Mouse (Mus musculus) layer of hippocampus, adult 8-10 months (tissue): ENCODE results near the gene Fcgr3. TPM values are rescaled to one million over a fixed set of nuclear protein-coding genes. Genes with fewer than 3 reads are reported as not detected.
A peak's percentile ranks its signal among the peaks of the same experiment; 100 is the strongest.

ENCODE experiments used
- DNase-seq, 2 experiments: peaks; one replicate each; pipeline ENCODE4 v3.0.0; 2022; ENCODE audit warnings: low spot score in 2 of 2
- total RNA-seq, 4 experiments: library from RNA; stranded (reverse); gene quantifications; 2 replicates each; pipeline ENCODE4 v1.2.4; 2022

Fcgr3 gene
- total RNA-seq, 4 experiments from 2014 or later: 10.6 to 67.7 (median 34.1) TPM

DNA sequence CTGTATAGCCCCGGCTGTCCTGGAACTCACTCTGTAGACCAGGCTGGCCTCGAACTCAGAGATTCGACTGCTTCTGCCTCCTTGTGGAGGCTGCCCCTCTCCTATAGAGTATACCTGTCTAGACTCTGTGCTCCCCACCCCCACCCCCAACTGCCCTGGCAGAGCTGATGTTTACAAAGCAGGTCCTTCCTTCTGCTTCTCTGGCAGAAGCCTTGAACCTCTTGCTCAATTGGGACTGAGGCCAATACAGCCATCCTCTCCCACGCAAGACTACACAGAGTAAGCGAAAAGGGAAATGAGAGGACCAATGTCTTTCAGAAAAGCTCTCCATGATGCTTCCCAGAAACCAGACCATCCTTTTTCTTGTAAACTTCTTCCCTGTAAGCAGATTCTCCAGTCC, 7.5 kb downstream of the Fcgr3 start:
- no peak for DNase-seq

- DNase-seq: no peak
Observed at GRCm38 (mm10) chr1:171053305-171053704, 11.4 kb downstream of the Fcgr3 start.

GRCm38 (mm10) chr1:171050774-171051173, 14.0 kb downstream of the Fcgr3 start:
- DNase-seq: no peak

DNA sequence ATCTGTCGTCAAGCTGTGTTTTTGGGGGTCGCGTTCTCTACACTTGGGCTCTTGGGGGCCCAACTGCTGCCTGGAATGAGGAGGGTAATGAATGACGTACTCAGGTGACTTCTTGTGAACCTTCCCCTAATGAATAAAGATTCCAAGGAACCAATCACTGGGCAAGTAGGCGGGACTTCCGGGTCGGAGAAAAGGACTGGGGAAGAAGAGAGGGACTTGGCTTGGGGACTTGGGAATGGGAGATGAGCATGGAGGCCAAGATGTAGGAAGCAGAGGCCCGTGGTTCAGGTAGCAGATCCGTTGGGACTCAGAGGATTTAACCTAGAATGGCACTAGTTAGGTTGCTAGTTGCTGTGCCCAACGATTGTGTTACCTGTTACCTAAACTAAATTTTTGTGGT, 15.5 kb downstream of the Fcgr3 start:
- DNase-seq: no peak

DNA sequence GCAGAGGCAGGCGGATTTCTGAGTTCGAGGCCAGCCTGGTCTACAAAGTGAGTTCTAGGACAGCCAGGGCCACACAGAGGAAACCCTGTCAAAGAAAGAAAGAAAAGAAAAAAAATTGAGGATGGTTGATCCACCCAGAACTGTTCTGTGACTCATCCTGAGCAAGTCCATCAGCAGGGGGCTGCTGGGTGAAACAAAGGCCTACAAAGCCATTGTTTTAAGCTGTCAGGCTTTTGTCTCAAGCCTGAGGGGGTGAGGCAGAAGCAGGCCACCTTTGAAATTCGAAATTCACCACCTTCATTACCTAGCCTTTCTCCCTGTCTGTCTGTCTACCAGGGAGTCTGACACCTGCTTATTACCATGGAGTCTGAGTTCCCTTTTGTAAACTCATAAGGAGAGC, 18.2 kb downstream of the Fcgr3 start:
- DNase-seq: no peak

GRCm38 (mm10) chr1:171045079-171045465, 19.7 kb downstream of the Fcgr3 start:
- no peak for DNase-seq

DNA sequence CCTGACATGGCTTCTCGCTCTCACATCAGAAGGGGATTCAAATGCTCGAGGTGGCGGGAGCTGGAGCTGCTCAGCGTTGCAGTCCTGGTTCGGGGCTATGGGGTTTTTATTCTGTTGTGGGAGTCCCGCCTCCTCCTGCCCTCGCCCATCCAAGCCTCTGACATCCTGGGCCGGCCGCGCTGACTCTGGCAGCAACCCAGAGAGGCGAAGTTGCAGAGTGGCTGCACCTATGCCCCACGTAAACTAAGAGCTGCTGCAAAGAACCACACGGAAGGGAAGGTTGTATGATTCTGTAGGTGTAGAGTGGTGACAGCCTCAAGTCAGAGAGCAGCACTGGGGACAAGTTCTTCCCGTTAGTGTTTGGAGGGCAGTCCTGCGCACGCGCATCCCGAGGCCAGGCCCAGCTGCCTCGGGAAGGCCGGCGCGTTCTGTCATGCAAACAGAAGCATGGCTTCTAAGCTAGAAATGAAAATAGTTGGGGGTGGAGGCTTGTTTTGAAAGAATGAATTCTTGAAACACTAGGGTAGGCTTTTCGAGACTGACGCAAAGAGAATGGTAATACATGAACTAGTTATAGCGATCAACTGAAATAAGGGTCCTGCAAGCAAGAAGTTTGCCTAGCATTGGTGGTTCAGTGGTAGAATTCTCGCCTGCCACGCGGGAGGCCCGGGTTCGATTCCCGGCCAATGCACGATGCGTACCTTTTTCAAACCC, 20.2 kb downstream of the Fcgr3 start:
- DNase-seq: peak; percentile 76 to 86

DNA sequence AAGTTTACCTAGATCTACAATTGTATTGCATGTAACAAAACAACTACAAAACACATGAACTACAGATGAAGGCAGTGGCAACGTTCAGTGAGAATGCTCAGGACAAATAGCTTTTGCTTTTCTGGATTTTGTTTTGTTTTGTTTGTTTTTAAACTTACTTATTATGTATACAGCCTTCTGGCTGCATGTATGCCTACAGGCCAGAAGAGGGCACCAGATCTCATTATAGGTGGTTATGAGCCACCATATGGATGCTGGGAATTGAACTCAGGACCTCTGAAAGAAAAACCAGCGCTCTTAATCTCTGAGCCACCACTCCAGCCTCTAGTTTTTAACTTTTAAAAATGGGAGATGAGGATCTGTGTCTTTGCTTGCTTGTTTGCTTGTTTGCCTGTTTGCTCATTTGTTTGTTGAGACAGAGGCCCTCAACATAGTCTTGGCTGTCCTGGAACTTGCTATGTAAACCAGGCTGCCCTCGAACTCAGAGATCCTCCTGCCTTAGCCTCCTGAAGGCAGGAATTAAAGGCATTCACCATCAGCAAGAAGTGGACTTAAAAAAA, 21.1 kb downstream of the Fcgr3 start:
- DNase-seq: no peak

DNA sequence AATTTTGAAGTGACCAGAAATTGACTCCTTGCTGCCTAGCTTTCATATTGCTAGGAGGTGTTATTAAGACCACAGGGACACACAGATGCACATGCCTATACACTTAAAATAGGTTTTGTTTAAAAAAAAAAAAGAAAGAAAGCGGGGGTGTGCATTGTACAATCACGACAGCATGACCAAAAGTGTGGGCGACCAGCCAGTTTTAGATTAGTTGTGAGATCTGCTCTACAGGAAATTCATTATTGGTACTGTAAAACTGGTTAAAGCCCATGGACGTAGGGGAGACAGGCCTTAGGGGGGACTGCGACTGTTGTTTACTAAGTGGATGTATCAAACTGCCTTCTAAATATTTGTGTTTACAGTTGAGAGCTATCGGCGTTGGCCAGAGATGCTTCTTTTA, 24.9 kb downstream of the Fcgr3 start:
- DNase-seq: no peak

- DNase-seq: no peak
Observed at GRCm38 (mm10) chr1:171039135-171039534, 25.6 kb downstream of the Fcgr3 start.

DNA sequence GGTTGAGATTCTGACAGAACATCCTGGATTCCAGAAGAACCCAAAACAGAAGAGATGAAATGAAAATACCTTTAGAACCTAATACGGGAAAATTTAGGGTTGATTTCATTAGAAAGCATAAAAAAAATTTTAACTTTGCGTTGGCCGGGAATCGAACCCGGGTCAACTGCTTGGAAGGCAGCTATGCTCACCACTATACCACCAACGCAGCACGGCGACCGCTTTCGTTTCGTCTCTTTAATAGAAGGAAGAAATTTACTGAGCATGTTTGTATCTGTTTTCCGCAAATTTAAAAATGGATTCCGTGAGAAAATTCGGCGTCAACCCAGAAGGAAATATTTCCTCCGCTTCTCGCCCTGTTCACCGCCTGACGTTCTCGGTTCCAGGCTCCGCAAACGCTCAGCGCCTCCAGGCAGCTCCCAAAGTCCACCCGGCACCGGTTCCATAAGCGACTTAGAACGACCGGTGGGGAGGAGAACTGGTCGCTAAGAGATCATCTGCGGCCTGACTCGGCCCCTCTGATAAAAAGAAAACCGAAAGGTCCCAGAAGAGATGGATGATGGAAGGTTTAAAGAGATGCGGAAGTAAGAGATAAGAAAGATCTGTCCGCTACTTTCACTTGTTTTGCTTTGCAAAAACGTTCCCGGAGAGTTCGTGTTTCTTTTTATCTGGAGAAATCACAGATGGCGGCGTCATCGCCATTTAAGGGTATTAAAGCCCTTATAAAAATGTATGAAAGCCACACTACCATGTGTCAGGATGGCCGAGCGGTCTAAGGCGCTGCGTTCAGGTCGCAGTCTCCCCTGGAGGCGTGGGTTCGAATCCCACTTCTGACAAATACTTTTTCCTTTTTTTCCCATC, 26.6 kb downstream of the Fcgr3 start:
- peak; percentile 76 to 90 for DNase-seq

DNA sequence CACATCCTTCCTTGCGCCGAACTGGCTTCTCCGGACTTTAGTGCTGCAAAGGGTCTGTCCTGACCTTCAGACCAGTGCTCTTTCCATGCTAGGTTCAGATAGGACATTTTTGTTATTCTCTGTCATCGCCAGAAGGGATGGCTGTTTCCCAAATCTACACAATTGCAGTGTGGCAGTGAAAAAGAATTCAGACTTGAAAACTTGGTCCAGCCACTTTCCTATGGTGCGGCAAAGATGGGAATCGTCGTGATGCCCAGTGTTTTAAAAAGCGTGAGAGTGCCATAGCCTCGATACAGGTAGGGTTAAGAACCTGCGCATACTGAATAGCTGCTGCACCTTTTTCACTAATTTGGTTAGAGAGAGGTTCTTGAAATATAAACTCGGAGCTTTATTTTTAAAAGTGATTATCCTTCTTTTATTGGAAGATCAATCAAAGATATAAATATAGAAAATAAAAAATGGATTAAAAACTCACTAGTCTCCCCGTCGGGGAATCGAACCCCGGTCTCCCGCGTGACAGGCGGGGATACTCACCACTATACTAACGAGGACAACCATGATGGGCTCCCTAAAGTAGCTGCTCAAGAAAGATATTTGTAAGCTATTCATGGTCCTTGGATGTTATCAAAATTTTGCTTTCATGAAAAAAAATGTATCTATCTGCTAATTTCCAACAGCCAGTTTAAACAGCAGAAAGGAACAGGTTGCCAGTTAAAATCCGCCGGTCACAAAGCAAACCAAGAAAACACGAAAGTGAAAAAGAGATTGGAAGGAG, 28.0 kb downstream of the Fcgr3 start:
- DNase-seq: peak; percentile 49 to 81

- no peak for DNase-seq
Observed at GRCm38 (mm10) chr1:171035611-171036010, 29.1 kb downstream of the Fcgr3 start.

DNA sequence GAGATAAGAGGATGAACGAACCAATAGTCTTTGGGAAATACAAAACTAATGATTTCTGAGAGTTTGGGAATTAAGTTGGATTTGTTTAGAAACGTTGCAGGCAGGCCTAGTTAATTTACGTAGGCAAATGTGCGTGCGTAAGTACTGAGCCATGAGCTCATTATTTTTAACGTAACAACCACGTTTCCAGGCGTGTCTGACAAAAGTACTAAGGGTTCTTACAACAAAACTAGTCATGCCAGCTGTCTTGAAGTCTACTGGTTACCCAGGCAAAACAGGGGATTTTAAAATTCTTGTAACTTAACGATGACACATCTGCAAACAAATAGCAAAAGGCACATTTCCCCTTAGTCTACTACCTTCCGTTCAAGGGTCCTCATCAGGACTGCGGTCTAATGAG, 30.5 kb downstream of the Fcgr3 start:
- DNase-seq: peak in 1 of 2 experiments; percentile 27

DNA sequence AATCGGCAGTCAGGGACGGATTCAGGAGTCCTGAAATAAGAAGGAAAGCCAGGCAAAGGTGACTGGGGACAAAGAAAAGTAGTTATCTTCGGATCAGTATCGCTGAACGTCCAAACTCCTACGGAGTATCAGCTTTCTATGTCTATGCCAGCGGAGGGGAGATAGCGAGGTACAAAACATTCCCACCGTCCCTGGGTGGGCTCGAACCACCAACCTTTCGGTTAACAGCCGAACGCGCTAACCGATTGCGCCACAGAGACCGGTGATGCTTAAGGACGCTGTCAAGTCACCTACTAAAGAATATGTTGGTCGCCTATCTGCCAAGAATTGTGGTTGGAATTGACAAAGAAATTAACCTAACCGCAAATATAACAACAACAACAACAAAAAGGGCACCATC, 31.0 kb downstream of the Fcgr3 start:
- DNase-seq: peak; percentile 76 to 94

- DNase-seq: peak in 1 of 2 experiments; percentile 13
Observed at GRCm38 (mm10) chr1:171033196-171033595, 31.5 kb downstream of the Fcgr3 start.

DNA sequence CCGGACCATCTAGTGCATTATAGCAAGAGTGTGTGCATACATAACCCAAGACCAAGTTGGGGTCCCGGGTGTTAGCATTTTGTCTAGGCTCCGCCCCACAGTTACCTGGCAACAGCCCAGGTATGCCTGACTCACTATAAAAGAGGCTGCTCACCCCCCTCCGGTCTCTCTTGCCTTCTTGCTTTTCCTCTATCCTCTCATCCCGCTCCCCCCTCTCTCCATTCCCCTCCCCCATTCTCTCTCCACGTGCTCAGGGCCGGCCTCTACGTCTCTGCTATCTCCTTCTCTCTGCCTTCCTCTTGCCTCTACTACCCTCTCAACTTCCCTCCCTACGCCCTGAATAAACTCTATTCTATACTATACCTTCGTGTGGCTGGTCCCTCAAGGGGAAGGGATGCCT, 32.0 kb downstream of the Fcgr3 start:
- no peak for DNase-seq

GRCm38 (mm10) chr1:171031752-171032151, 33.0 kb downstream of the Fcgr3 start:
- no peak for DNase-seq

GRCm38 (mm10) chr1:171019311-171019950, 45.3 kb downstream of the Fcgr3 start:
- DNase-seq: no peak

DNA sequence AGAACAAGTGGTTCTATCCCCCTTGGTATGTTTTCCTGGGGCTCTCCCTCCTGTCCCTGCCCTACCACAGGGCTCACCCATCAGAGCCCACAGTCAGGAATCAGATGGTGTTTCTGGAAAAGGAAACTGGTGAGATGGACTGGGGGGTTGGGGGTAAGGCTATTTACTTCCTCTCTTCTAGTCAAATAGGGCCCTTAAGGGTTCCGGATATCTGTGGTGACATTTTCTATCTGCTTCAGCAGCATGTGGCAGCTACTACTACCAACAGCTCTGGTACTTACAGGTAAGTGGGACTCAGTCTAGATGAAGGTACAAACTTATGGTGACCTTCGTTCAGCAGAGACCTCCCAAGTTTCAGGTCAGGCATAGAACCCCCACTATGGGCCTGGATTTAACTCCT, 46.0 kb downstream of the Fcgr3 start, which contains the start of gene Fcgr4:
Fcgr4 (plus strand) TSS at position 184 of the 400 bp plus-strand sequence.
- no peak for DNase-seq
